Mouse (Mus musculus) MEL (cell line): Measurements from ENCODE around the gene Omp. TPM values are rescaled to one million over a fixed set of nuclear protein-coding genes. Genes with fewer than 3 reads are reported as not detected.

ENCODE experiments used
- DNase-seq: peaks from one replicate; pipeline ENCODE4 v3.0.0; 2011; ENCODE audit warnings: low read depth, low spot score
- H3K27ac ChIP-seq: 2 replicates; pipeline ENCODE4 v1.5.1; 2012; ENCODE audit warnings: low read depth, mild to moderate bottlenecking, control low read depth, low read length, moderate library complexity; ENCODE audit not compliant: control insufficient read depth
- H3K27me3 ChIP-seq, 2 experiments: fragments of 150-350 bp in 1 of 2; sonication (generic) in 1 of 2; 2 replicates each; pipeline ENCODE4 v1.6.1; 2012; ENCODE audit warnings: low read length in 2 of 2, mild to moderate bottlenecking in 2 of 2, improper control_type of control experiment in 1 of 2, moderate library complexity in 1 of 2; ENCODE audit not compliant: insufficient read depth in 2 of 2, control insufficient read depth in 1 of 2
- H3K36me3 ChIP-seq, 2 experiments: 2 replicates each; pipeline ENCODE4 v1.6.1; 2012 to 2014; ENCODE audit warnings: low read length in 2 of 2, improper control_type of control experiment in 1 of 2, inconsistent platforms in 1 of 2, mild to moderate bottlenecking in 1 of 2; ENCODE audit not compliant: insufficient read depth in 2 of 2, control insufficient read depth in 1 of 2
- H3K4me1 ChIP-seq, 2 experiments: fragments of 150-350 bp in 1 of 2; sonication (generic) in 1 of 2; 2 replicates each; pipeline ENCODE4 v1.6.1; 2012; ENCODE audit warnings: low read length in 2 of 2, improper control_type of control experiment in 1 of 2, mild to moderate bottlenecking in 1 of 2; ENCODE audit not compliant: insufficient read depth in 2 of 2, control insufficient read depth in 1 of 2
- H3K4me3 ChIP-seq, 2 experiments: fragments of 150-350 bp in 1 of 2; sonication (generic) in 1 of 2; 2 replicates each; pipeline ENCODE4 v1.5.1; 2012; ENCODE audit warnings: low read depth in 2 of 2, low read length in 2 of 2, mild to moderate bottlenecking in 2 of 2, moderate library complexity in 2 of 2, control low read depth in 1 of 2, improper control_type of control experiment in 1 of 2; ENCODE audit not compliant: control insufficient read depth in 1 of 2, insufficient read depth in 1 of 2
- H3K79me2 ChIP-seq: 2 replicates; pipeline ENCODE4 v1.6.1; 2012; ENCODE audit warnings: mild to moderate bottlenecking, low read length, moderate library complexity; ENCODE audit not compliant: control insufficient read depth, poor library complexity, insufficient read depth
- H3K9ac ChIP-seq: 2 replicates; pipeline ENCODE4 v1.6.1; 2012; ENCODE audit warnings: low read depth, mild to moderate bottlenecking, control low read depth, low read length, moderate library complexity; ENCODE audit not compliant: control insufficient read depth, poor library complexity, severe bottlenecking
- H3K9me3 ChIP-seq: fragments of 150-350 bp; sonication (generic); replicated peaks from 2 replicates; pipeline ENCODE4 v1.6.1; 2012; ENCODE audit warnings: mild to moderate bottlenecking, low read length, improper control_type of control experiment, moderate library complexity; ENCODE audit not compliant: insufficient read depth
- BHLHE40 ChIP-seq: IDR thresholded peaks from 2 replicates; pipeline ENCODE4 v1.6.1; 2012; ENCODE audit warnings: low read depth, mild to moderate bottlenecking, inconsistent platforms, low read length, improper control_type of control experiment, borderline replicate concordance
- CHD1 ChIP-seq: IDR thresholded peaks from 2 replicates; pipeline ENCODE4 v1.6.1; 2012; ENCODE audit warnings: low read depth, mild to moderate bottlenecking, inconsistent platforms, low read length, improper control_type of control experiment
- CTCF ChIP-seq, 3 experiments: IDR thresholded peaks in 2 of 3; conservative IDR thresholded peaks in 1 of 3; 2 replicates each; pipeline ENCODE4 v1.5.1; 2011 to 2012; ENCODE audit warnings: low read length in 3 of 3, low read depth in 2 of 3, mild to moderate bottlenecking in 2 of 3, improper control_type of control experiment in 1 of 3, inconsistent platforms in 1 of 3, mixed read lengths in 1 of 3, moderate library complexity in 1 of 3; ENCODE audit not compliant: control insufficient read depth in 1 of 3, insufficient read depth in 1 of 3, poor library complexity in 1 of 3, severe bottlenecking in 1 of 3
- E2F4 ChIP-seq: IDR thresholded peaks from 2 replicates; pipeline ENCODE4 v1.6.1; 2011; ENCODE audit warnings: low read depth, low read length, improper control_type of control experiment, borderline replicate concordance
- EP300 ChIP-seq, 2 experiments: IDR thresholded peaks; 2 replicates each; pipeline ENCODE4 v1.6.1; 2011; ENCODE audit warnings: improper control_type of control experiment in 2 of 2, low read length in 2 of 2, low read depth in 1 of 2, mild to moderate bottlenecking in 1 of 2
- ETS1 ChIP-seq: IDR thresholded peaks from 2 replicates; pipeline ENCODE4 v1.6.1; 2012; ENCODE audit warnings: low read depth, mild to moderate bottlenecking, inconsistent platforms, low read length, improper control_type of control experiment, moderate library complexity
- GABPA ChIP-seq: IDR thresholded peaks from 2 replicates; pipeline ENCODE4 v1.6.1; 2012; ENCODE audit warnings: low read depth, mild to moderate bottlenecking, inconsistent platforms, low read length, improper control_type of control experiment, moderate library complexity
- HCFC1 ChIP-seq: IDR thresholded peaks from 2 replicates; pipeline ENCODE4 v1.6.1; 2012; ENCODE audit warnings: low read depth, mild to moderate bottlenecking, inconsistent platforms, low read length, improper control_type of control experiment, moderate library complexity
- JUND ChIP-seq: IDR thresholded peaks from 2 replicates; pipeline ENCODE4 v1.6.1; 2011; ENCODE audit warnings: low read depth, mild to moderate bottlenecking, improper control_type of control experiment, low read length
- KAT2A ChIP-seq: conservative IDR thresholded peaks from 2 replicates; pipeline ENCODE4 v1.6.1; 2012; ENCODE audit warnings: low read depth, low read length, improper control_type of control experiment, inconsistent platforms
- MAZ ChIP-seq: IDR thresholded peaks from 2 replicates; pipeline ENCODE4 v1.6.1; 2012; ENCODE audit warnings: low read depth, mild to moderate bottlenecking, inconsistent platforms, low read length, improper control_type of control experiment
- MEF2A ChIP-seq: IDR thresholded peaks from 2 replicates; pipeline ENCODE4 v1.6.1; 2014; ENCODE audit warnings: low read depth, mild to moderate bottlenecking, inconsistent platforms, low read length, improper control_type of control experiment; ENCODE audit not compliant: poor library complexity, insufficient replicate concordance, severe bottlenecking; ENCODE audit errors: extremely low read depth
- MYB ChIP-seq: IDR thresholded peaks from 2 replicates; pipeline ENCODE4 v1.6.1; 2011; ENCODE audit warnings: mild to moderate bottlenecking, low read depth, low read length, improper control_type of control experiment
- MYC ChIP-seq: IDR thresholded peaks from 2 replicates; pipeline ENCODE4 v1.6.1; 2011; ENCODE audit warnings: low read depth, mild to moderate bottlenecking, low read length, improper control_type of control experiment, moderate library complexity
- NELFE ChIP-seq: IDR thresholded peaks from 2 replicates; pipeline ENCODE4 v1.6.1; 2011; ENCODE audit warnings: low read depth, low read length, improper control_type of control experiment
- NRF1 ChIP-seq: IDR thresholded peaks from 2 replicates; pipeline ENCODE4 v1.6.1; 2014; ENCODE audit warnings: low read depth, mild to moderate bottlenecking, inconsistent platforms, low read length, improper control_type of control experiment, moderate library complexity; ENCODE audit not compliant: poor library complexity, insufficient read depth, severe bottlenecking
- POLR2A ChIP-seq, 2 experiments: IDR thresholded peaks; 2 replicates each; pipeline ENCODE4 v1.6.1; 2011 to 2012; ENCODE audit warnings: low read length in 2 of 2, mild to moderate bottlenecking in 2 of 2, control low read depth in 1 of 2, improper control_type of control experiment in 1 of 2, low read depth in 1 of 2, moderate library complexity in 1 of 2; ENCODE audit not compliant: control insufficient read depth in 1 of 2, insufficient read depth in 1 of 2, poor library complexity in 1 of 2
- POLR2AphosphoS2 ChIP-seq: IDR thresholded peaks from 2 replicates; pipeline ENCODE4 v1.6.1; 2011; ENCODE audit warnings: low read length, improper control_type of control experiment
- POLR2AphosphoS5 ChIP-seq: IDR thresholded peaks from 2 replicates; pipeline ENCODE4 v1.6.1; 2012; ENCODE audit warnings: low read depth, borderline replicate concordance, mild to moderate bottlenecking, inconsistent platforms, low read length, moderate library complexity, mixed read lengths
- RAD21 ChIP-seq: IDR thresholded peaks from 2 replicates; pipeline ENCODE4 v1.6.1; 2011; ENCODE audit warnings: mild to moderate bottlenecking, low read depth, low read length, improper control_type of control experiment
- SIN3A ChIP-seq: IDR thresholded peaks from 2 replicates; pipeline ENCODE4 v1.6.1; 2012; ENCODE audit warnings: low read length, improper control_type of control experiment, inconsistent platforms
- SMC3 ChIP-seq: IDR thresholded peaks from 2 replicates; pipeline ENCODE4 v1.6.1; 2011; ENCODE audit warnings: low read depth, low read length, improper control_type of control experiment
- TAL1 ChIP-seq: IDR thresholded peaks from 2 replicates; pipeline ENCODE4 v1.6.1; 2012; ENCODE audit warnings: mild to moderate bottlenecking, inconsistent platforms, low read length, moderate library complexity, mixed read lengths
- TBP ChIP-seq: IDR thresholded peaks from 2 replicates; pipeline ENCODE4 v1.8.0; 2011; ENCODE audit warnings: low read depth, low read length, improper control_type of control experiment
- UBTF ChIP-seq: IDR thresholded peaks from 2 replicates; pipeline ENCODE4 v1.6.1; 2012; ENCODE audit warnings: low read depth, mild to moderate bottlenecking, inconsistent platforms, low read length, improper control_type of control experiment, moderate library complexity, borderline replicate concordance; ENCODE audit not compliant: insufficient read depth
- USF2 ChIP-seq, 2 experiments: IDR thresholded peaks; 2 replicates each; pipeline ENCODE4 v1.6.1; 2011 to 2012; ENCODE audit warnings: improper control_type of control experiment in 2 of 2, low read length in 2 of 2, borderline replicate concordance in 1 of 2, inconsistent platforms in 1 of 2, low read depth in 1 of 2, mild to moderate bottlenecking in 1 of 2; ENCODE audit not compliant: insufficient read depth in 1 of 2
- ZC3H11A ChIP-seq: IDR thresholded peaks from 2 replicates; pipeline ENCODE4 v1.6.1; 2012; ENCODE audit warnings: low read depth, mild to moderate bottlenecking, inconsistent platforms, low read length, improper control_type of control experiment
- ZKSCAN1 ChIP-seq: IDR thresholded peaks from 2 replicates; pipeline ENCODE4 v1.6.1; 2012; ENCODE audit warnings: low read depth, mild to moderate bottlenecking, inconsistent platforms, low read length, improper control_type of control experiment, moderate library complexity
- polyA plus RNA-seq, 2 experiments: library from polyadenylated mRNA; stranded (reverse) in 1 of 2; unstranded in 1 of 2; fragments of >175 nt in 1 of 2; fragments of >200 nt in 1 of 2; gene quantifications; 2 replicates each; pipeline versions ENCODE4 v1.2.1 to v1.2.4; 2012; ENCODE audit warnings: low replicate concordance in 2 of 2, low read depth in 1 of 2; ENCODE audit not compliant: insufficient read length in 2 of 2, insufficient read depth in 1 of 2, missing spikeins in 1 of 2
- total RNA-seq: library from RNA; depleted of rRNA; stranded (reverse); fragments of 300-350 nt; gene quantifications from 2 replicates; pipeline ENCODE4 v1.2.3, GENCODE M21; 2012

Omp gene
- total and polyA plus RNA-seq, 3 experiments, result 0.07 to 0.08 TPM; not detected in 1

DNA sequence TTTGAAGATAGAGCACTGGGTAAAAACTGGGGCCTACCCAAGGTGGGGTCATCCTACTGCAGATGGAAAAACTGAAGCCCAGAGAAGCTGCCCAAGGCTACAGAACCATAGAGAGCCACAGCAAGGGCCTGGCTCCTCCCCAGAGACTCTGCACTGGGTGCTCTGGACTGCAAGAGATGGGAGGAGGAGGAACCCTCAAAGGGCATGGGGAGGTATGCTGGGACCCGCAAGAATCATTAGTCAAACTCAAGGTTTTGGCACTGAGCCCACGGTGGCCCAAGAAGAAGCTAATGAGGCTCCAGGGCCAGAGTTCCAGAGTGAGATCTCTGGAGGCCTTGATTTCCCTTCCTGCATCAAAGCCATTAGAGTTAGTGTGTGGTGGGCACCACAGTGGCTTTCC lies 7.3 kb downstream of the Omp start:
- no peak for TF ChIP-seq SIN3A
- TF ChIP-seq POLR2AphosphoS5, result no peak
- no peak for TF ChIP-seq EP300 (IDR thresholded peaks at IDR 0.05; ENCODE audit: low read depth in 1 of 2, low read length in 2 of 2)
- TF ChIP-seq MEF2A, result no peak
- TF ChIP-seq HCFC1, result no peak
- no peak for TF ChIP-seq UBTF
- TF ChIP-seq E2F4, result no peak
- TF ChIP-seq CHD1, result no peak
- no peak for TF ChIP-seq NELFE
- no peak for TF ChIP-seq ZKSCAN1
- no peak for TF ChIP-seq NRF1
- TF ChIP-seq MAZ, result no peak
- no peak for TF ChIP-seq BHLHE40
- no peak for TF ChIP-seq RAD21
- no peak for TF ChIP-seq SMC3
- TF ChIP-seq MYB, result no peak
- no peak for TF ChIP-seq CTCF (IDR thresholded peaks at IDR 0.05 in 2 of 3, conservative IDR thresholded peaks at IDR 0.05 in 1 of 3; ENCODE audit: control insufficient read depth in 1 of 3, insufficient read depth in 1 of 3, low read depth in 2 of 3, low read length in 3 of 3, poor library complexity in 1 of 3, severe bottlenecking in 1 of 3)
- no peak for TF ChIP-seq TAL1
- TF ChIP-seq TBP, result no peak
- H3K27ac ChIP-seq, result no peak overlapping the region

DNA sequence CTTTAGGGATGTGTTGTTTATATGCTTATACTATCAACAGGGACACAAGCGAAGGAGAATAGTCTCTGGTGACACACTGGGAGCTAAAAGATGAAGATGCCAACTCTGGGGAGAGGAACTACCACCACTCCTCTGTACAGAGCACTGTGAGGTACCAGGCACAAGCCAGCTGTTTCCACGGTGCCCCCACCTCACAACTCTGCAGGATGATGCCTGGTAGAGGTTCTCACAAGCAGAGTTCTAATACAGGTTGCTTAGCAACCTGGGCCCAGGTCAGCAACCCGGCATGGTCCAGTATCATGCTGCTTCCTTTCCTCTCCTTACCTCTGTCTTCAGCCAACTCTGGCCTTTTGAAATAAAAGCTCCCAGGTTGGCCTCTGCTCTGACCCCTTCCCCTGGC lies 7.7 kb downstream of the Omp start:
- no peak for DNase-seq
- no peak overlapping the region for H3K4me3 ChIP-seq
- H3K27me3 ChIP-seq, result peaks cover 0 to 2% of the 10 kb centered on the region in 2 experiments; a peak in 2 of 4 replicates
- no peaks in the 10 kb centered on the region for H3K36me3 ChIP-seq
- no peaks in the 10 kb centered on the region for H3K79me2 ChIP-seq
- no peak for TF ChIP-seq NELFE
- no peak for TF ChIP-seq ZC3H11A
- no peak for TF ChIP-seq MAZ
- TF ChIP-seq MYC, result no peak
- no peak for TF ChIP-seq JUND
- TF ChIP-seq MEF2A, result no peak
- no peak for TF ChIP-seq ETS1
- no peak for TF ChIP-seq POLR2A (IDR thresholded peaks at IDR 0.05; ENCODE audit: control insufficient read depth in 1 of 2, insufficient read depth in 1 of 2, low read depth in 1 of 2, low read length in 2 of 2, poor library complexity in 1 of 2)
- TF ChIP-seq E2F4, result no peak
- no peak for TF ChIP-seq CTCF (IDR thresholded peaks at IDR 0.05 in 2 of 3, conservative IDR thresholded peaks at IDR 0.05 in 1 of 3; ENCODE audit: control insufficient read depth in 1 of 3, insufficient read depth in 1 of 3, low read depth in 2 of 3, low read length in 3 of 3, poor library complexity in 1 of 3, severe bottlenecking in 1 of 3)
- no peak for TF ChIP-seq GABPA
- TF ChIP-seq POLR2AphosphoS5, result no peak
- TF ChIP-seq POLR2AphosphoS2, result no peak
- TF ChIP-seq MYB, result no peak
- no peak for TF ChIP-seq USF2 (IDR thresholded peaks at IDR 0.05; ENCODE audit: borderline replicate concordance in 1 of 2, insufficient read depth in 1 of 2, low read depth in 1 of 2, low read length in 2 of 2)
- TF ChIP-seq KAT2A, result no peak
- no peak for TF ChIP-seq ZKSCAN1
- TF ChIP-seq HCFC1, result no peak
- H3K9ac ChIP-seq, result no peak overlapping the region
- no peaks in the 10 kb centered on the region for H3K4me1 ChIP-seq
- H3K27ac ChIP-seq, result no peak overlapping the region
- H3K9me3 ChIP-seq, result no peaks in the 10 kb centered on the region

More for the DNA sequence above, 7.3 kb downstream of the Omp start:
- Histone ChIP-seq H3K36me3 (no peaks in the 10 kb centered on the region), H3K4me3 (no peak overlapping the region), H3K27me3 (peaks cover 0 to 2% of the 10 kb centered on the region in 2 experiments; a peak in 2 of 4 replicates), H3K9ac (no peak overlapping the region), H3K79me2 (no peaks in the 10 kb centered on the region), H3K4me1 (no peaks in the 10 kb centered on the region), H3K9me3 (no peaks in the 10 kb centered on the region)
- no peak for DNase-seq
